Mouse (Mus musculus) Muller cell, postnatal 12 days (primary cell): Measurements from ENCODE around the gene Zscan18.
"Not testable (repeated sequence)": the region's sequence is repeated elsewhere in the genome, so short reads cannot be mapped to it uniquely, and the experiment has no call there.

Experiments
- DNase-seq: peaks from one replicate; pipeline ENCODE4 v3.0.0-alpha.2; 2015; ENCODE audit errors: inconsistent ontology term

The Zscan18 gene

DNA sequence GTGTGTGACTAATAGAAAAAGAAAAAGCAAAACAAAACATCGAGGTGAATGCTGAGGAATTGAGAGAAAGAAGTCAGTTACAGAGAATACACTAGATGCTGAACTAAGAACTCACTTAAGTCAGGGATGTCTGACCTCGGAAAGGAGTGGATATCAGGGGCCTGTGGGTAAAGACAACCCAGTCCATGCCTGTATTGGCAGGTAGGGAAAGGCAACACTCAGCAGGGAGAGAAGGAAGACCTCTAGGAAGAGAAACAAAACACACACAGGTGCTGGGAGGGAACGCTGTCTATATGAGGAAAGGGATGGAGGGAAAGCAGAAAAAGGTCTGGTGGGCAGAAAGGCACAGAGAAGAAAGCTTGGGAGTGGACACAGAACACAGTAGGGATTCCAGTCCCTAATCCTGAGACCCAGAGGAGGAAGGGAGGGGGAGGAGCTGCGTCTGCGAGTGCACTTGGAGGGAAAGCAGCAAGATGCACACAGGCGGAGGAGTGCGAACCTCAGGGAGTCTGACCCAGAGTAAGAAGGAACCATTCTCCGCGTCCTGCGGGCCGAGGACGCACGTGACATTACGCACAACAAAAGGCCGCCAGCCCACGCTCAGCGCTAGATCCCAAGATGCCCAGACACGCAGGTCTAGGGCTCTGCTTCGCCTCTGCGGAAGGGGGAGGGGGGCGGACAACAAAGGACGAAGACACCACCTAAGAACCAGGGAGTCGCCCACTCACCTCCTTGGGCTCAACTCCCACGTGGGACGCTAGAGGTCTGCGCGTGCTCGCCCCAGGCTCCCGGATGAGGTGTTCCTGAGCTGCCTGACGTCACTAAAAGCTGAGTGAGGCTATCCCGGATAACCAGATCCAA is at the start of gene Zscan18:
Gene Zscan18 (minus strand): TSS at position 770 of the 861 bp plus-strand sequence.
- peak; percentile 91 for DNase-seq

- no peak for DNase-seq
Observed at GRCm38 (mm10) chr7:12835779-12836178, 32.3 kb upstream of the Zscan18 start.

GRCm38 (mm10) chr7:12835193-12835671 is 31.8 kb upstream of the Zscan18 start:
- DNase-seq = no peak

DNA sequence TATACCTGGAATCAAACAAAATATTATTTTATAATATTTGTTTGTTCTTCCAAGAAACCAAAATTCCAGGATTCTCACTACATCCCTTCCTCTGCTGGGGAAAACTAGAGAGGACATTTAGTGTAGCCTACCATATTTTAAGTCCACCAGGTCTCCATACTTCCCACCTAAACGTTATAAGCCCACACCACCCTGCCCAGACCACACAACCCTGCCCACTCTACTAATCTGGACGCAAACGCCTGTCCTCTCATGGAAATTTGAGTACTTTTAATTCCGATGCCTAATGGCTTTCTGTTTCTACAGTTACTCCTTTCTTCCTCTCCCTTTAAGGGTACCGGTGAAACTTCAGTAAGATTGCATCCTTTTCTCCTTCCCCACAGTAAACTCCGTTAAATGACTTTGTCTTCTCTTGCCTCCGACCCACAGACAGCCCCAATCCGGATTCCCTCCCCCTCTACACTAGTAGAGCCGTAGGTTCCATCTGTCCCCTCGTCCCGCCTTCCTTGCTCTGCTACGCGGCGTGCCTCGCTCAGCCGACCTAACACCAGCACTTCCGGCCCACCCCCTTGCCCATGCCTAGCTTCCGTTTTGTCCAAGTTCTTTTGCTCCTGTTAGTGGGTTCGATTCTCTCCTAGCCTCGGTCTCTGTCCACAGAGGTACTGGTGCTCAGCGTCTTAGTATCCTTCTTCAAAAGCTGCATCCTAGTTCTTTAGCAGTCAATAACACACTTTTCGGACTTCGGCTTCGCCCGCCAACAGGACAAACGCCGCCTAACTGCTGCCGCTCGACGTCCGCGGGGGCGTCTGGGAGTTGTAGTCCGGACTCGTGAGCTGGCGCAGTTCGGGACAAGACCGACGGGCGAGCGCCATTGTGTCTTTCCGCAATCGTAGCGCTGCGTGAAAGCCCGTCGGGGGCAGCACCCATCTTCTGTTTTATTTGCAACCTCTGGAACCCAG is 31.0 kb upstream of the Zscan18 start, which contains the start of gene Zfp110:
Gene Zfp110 (plus strand): TSS at position 600 of the 959 bp plus-strand sequence.
- peak; percentile 93 for DNase-seq

DNA sequence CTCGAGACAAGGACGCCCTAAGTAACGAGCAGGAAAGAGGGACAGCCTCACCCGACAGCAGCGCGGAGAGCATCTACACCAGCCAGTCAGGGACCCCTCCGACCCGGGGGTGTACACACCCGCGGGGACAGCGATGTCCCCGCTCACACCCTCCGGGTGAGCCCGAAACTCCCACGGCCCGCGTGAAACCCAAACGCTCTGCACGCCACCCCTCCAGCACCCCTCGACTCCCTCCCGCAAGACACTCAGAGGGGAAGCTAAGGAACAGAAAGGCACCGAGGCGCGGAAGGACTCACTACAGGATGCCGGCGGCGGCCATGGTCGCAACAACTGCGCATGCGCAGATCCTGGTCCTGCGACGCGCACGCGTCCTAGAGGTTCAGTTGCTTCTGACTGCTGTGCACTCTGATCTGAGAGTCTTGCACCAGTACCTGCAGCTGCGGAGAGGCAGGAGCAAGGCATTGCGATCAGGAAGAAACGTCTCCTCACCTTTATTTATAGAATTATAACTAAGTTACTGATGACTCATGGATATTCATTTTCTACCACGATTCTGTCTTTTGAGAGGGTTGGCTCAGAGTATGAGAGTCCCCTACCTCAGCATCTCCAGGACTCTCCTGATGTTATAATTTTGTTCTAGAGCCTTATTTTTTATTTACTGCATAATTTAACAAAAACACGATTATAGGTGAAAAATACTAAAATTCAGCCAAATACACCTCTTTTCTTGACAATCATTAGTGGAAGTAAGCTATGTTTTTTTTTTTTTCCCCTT is 15.3 kb upstream of the Zscan18 start, which contains the start of gene Zfp329:
Gene Zfp329 (minus strand): TSS at position 338 of the 775 bp plus-strand sequence.
- peak; percentile 86 for DNase-seq

DNA sequence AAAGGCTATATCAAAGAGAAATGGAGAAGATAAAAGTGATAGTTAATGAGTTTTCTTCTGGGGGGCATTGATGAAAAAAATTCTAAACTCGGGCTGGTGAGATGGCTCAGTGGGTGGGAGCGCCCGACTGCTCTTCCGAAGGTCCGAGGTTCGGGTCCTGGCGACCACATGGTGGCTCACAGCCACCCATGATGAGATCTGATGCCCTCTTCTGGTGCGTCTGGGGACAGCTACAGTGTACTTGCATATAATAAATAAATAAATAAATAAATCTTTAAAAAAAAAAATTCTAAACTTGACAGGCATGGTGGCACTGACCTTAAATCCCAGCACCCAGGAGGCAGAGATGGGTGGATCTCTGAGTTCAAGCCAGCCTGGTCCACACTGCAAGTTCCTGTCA is 12.1 kb upstream of the Zscan18 start:
- no peak for DNase-seq

- DNase-seq = no peak
Observed at GRCm38 (mm10) chr7:12803727-12804071, 264 bp upstream of the Zscan18 start.

DNA sequence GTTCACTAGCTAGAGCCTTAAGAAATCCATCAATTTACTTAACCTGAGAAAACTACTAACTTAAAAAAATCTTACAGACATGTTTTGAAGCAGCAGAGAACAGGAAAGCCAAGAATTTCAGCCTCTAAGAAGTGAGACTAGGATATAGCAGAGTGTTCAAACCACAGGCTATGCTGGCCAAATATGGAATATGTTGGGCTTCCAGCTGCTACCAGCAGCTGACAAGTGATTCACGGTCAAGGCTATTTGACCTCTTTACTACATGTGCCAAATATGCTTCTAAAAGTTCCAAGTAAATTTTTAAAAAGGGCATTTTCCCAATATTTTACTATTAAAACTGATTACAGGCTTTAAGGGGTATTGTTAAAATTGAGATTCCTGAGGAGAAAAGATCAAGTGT is 3.9 kb downstream of the Zscan18 start:
- DNase-seq = no peak

- no peak for DNase-seq
Observed at GRCm38 (mm10) chr7:12797971-12798370, 5.5 kb downstream of the Zscan18 start.

DNA sequence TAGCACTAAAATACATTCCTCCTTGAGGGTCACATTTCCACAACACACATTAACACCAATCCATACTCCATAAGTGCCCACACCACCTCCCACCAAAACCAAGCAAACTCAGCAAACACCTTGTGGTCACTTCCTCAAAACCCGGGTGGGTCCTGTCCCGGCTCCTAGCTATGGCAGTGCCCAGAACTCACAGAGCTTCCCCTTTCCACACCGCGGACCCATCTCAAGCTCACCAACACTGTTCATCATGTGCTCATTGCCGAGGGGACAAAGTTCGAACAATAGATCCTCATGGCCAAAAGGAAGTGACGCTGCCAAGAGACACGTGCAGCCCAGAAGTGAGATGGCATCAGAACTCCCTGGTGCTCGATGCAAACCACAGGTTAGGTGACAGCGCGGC is 10.8 kb downstream of the Zscan18 start:
- not testable (repeated sequence) for DNase-seq

DNA sequence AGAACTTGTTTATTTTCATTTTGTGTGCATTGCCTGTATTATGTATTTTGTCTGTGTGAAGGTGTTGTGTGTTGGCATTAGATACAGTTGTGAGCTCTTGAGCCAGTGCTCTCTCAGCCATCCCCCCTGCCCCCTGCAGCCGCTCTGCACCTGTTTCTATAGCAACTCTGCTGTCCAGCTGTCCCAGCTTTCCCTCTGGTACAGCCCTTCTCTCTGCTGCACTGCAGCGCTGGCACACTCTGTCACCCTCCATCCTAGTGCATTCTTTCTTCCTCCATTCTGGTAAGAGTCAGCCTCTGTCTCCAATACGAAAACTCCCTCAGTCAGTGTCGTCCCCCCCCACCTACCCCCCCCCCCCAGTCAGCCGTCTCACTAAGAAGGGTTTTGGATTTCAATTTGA is 15.4 kb downstream of the Zscan18 start:
- no peak for DNase-seq

- DNase-seq = peak; percentile 36
Observed at GRCm38 (mm10) chr7:12787333-12787732, 16.1 kb downstream of the Zscan18 start.

DNA sequence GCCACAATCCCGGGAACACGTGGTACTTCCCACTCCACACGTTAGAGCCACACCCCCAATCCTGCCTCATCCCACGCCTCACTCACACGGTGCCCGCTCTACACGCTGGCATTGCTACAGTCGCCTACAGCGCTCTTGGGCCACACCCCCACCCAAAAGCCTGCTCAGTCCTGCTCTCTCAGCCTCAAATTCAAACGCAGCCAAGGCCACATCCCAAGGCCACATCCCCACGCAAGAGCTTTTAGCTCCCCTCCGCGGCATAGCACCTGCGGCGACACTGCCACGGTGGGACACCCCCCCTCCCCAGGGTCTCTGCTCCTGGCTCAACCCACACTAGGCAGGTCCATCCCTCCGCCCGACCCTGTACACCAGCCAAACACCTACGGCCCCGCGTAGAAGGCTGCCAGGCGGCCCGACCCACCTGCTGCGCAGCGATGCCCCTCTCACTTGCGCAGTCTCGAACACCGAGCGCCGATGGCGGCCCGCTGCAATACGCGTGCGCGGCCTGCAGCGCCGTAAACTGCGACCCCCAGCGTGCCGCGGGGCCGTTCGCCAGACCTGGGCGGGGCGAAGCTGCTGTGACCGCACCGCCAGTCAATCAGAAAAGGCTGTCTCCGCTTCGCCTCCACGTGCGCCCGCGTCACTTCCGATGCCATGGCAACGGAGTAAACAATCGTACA is 23.1 kb downstream of the Zscan18 start:
- DNase-seq = peak; percentile 83

DNA sequence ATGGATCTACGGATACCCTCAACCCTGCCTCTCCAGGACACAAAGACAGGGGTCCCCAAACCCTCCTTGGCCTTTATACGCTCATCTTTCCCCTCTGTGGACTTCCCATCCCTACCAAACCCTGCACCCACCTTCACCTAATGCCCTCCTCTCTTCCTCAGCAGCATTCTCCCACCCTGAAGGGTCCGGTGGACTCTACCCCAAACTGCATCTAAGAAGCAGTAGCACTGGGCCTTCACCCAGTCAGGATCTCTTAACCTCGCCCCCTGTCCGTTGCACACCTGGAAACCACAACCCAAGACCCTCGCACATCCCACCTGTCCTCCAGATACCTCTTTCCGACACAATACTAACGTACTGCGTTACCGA is 23.7 kb downstream of the Zscan18 start:
- no peak for DNase-seq

DNA sequence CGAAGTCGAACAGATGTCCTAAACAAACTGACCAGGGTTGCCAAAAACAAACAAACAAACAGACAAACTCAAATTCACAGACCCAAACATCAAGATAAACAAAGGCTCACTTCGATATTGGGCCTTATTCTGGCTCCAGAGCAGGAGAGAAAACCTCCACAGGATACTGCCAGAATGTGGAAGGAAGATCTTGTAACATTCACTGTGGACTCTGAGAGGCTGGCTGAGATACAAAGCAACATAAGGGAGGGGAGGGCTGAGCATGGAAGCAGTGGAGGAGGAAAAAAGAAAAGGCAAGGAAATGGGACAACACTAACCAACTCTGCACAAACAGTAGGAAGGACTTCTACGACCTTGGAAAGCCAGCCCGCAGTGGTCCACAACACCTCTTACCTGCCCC is 24.3 kb downstream of the Zscan18 start:
- DNase-seq = no peak

- DNase-seq = peak; percentile 82
Observed at GRCm38 (mm10) chr7:12774606-12775005, 28.8 kb downstream of the Zscan18 start.

- no peak for DNase-seq
Observed at GRCm38 (mm10) chr7:12774111-12774510, 29.3 kb downstream of the Zscan18 start.

- peak; percentile 11 for DNase-seq
Observed at GRCm38 (mm10) chr7:12749431-12750198, 53.8 kb downstream of the Zscan18 start.

- DNase-seq = no peak
Observed at GRCm38 (mm10) chr7:12734904-12735303, 68.5 kb downstream of the Zscan18 start, which contains the start of gene Vmn2r56. Gene Vmn2r56 (minus strand): TSS chr7:12735004.
